Mouse (Mus musculus): ENCODE measurements around the gene Pla2g2d.

DNA sequence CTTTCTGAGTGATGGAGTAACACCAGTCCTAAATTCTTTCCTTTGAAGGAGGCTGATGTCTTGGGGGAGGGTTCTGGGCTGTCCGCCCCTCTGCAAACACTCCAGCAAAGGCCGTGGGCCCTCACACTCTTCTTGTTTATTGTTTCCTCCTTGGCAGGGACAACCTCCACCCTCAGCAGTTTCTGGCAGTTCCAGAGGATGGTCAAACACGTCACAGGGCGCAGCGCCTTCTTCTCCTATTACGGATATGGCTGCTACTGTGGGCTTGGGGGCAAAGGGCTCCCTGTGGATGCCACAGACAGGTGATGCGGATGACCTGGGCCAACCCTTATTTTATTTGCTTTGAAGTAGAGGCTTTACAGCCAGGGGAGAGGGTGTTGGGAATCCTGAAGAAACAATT is 41.4 kb upstream of the Pla2g2d start:
- TF ChIP-seq POLR2A (IDR thresholded peaks at IDR 0.05; ENCODE audit: low read depth, low read length) (no peak), CTCF (IDR thresholded peaks at IDR 0.05; ENCODE audit: extremely low read depth, insufficient read length, insufficient replicate concordance, low read depth, low read length) (no peak)
